Mouse (Mus musculus): ENCODE results near the gene Exoc4.

GRCm38 (mm10) chr6:33859049-33859448, 610.2 kb downstream of the Exoc4 start:
- TF ChIP-seq POLR2A (IDR thresholded peaks at IDR 0.05; ENCODE audit: insufficient read length, low read depth) (no peak), MYOD1 (IDR thresholded peaks at IDR 0.05; ENCODE audit: control insufficient read depth in 1 of 3, insufficient read length in 2 of 3, low read depth in 2 of 3) (no peak), MYOG (IDR thresholded peaks at IDR 0.05; ENCODE audit: control insufficient read depth in 1 of 3, insufficient read depth in 1 of 3, insufficient read length in 2 of 3, low read depth in 2 of 3) (no peak)
